Mouse (Mus musculus): ENCODE data around the gene Apol6.

DNA sequence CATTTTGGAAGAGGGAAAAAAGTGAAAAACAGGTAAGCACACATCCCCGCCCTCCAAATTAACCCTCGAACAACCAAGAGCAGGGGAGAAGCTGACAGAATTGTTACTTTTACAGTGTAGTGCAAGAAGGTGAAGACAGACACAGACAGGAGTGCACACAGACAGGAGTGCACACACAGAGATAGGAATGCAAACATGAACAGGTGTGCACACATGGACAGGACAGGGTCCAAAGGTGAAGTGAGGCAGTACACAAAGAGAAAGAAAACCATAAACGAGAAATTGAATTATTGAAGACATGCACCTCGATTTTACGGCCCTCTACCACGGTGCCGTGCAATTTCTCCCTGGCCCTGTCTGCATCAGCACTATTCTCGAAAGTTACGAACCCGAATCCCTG, 60.7 kb downstream of the Apol6 start:
- TF ChIP-seq CTCF (IDR thresholded peaks at IDR 0.05; ENCODE audit: extremely low read depth, insufficient read length, insufficient replicate concordance, low read depth, low read length), result no peak
- no peak for TF ChIP-seq POLR2A (IDR thresholded peaks at IDR 0.05; ENCODE audit: low read depth, low read length)

Measured in small intestine, adult 2 months (tissue).